Mouse (Mus musculus) urinary bladder, postnatal 0 days (tissue): ENCODE results near the gene Mbnl1. TPM values are rescaled to one million over a fixed set of nuclear protein-coding genes. Genes with fewer than 3 reads are reported as not detected.

ENCODE experiments used
- polyA plus RNA-seq: library from polyadenylated mRNA; unstranded; fragments of >200 nt; fragmentation: Nextera tagmentation; extraction: Ambion mirVana; gene quantifications from 2 replicates; pipeline ENCODE4 v1.2.1, GENCODE M21; 2015

Gene Mbnl1
- polyA plus RNA-seq = 130 and 158 TPM in 2 replicates

DNA sequence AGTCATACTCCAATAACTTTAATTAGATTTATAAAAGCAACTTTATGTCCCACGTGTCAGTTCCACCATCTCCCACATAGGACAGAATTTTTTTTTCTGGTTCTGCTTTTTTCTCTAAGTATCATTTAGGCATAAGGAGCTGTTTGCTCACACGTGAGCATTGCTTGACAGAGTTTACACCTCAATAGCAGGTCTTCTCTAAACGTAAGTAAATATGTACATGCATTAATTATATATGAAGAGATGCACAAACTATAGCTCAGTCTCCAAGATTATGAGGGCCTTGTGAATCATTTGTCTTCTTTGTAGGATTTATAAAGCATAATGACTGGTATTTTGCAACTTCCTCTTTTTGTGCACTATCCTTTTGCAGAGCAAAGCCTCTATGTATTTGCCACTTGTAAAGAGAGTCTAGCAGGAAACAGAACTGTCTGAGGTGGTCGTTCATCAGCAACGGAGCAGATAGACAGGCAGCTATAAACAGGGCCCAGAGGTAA lies at the start of gene Mbnl1:
TSS of gene Mbnl1 (plus strand) at position 150 of the 497 bp plus-strand sequence.

